Mouse (Mus musculus) olfactory bulb, adult 2 months (tissue): ENCODE measurements around the gene Sdhc. TPM values are rescaled to one million over a fixed set of nuclear protein-coding genes. Genes with fewer than 3 reads are reported as not detected.

Experiments used
- H3K27ac ChIP-seq: fragments of 200-500 bp; 2 replicates; pipeline ENCODE4 v1.5.1; 2012; ENCODE audit warnings: low read depth, low read length; ENCODE audit not compliant: insufficient read depth
- H3K4me1 ChIP-seq: fragments of 200-500 bp; 2 replicates; pipeline ENCODE4 v1.6.1; 2012; ENCODE audit warnings: low read length; ENCODE audit not compliant: control insufficient read depth, insufficient read depth
- H3K4me3 ChIP-seq: fragments of 200-500 bp; 2 replicates; pipeline ENCODE4 v1.5.1; 2012; ENCODE audit warnings: mild to moderate bottlenecking, low read depth, low read length, moderate library complexity; ENCODE audit not compliant: insufficient read depth
- CTCF ChIP-seq: fragments of 200-500 bp; IDR thresholded peaks from 2 replicates; pipeline ENCODE4 v1.5.1; 2012; ENCODE audit warnings: low read depth, mild to moderate bottlenecking, low read length, moderate library complexity; ENCODE audit not compliant: insufficient read depth
- POLR2A ChIP-seq: fragments of 200-500 bp; IDR thresholded peaks from 2 replicates; pipeline ENCODE4 v1.6.1; 2012; ENCODE audit warnings: mild to moderate bottlenecking, low read depth, low read length, moderate library complexity; ENCODE audit not compliant: insufficient read depth
- WGBS: fragments of 180-500 bp; shearing (Covaris S2); methylation state at CpG from one replicate; pipeline ENCODE4 v1.1.7; 2018; 5-methylcytosine and 5-hydroxymethylcytosine counted together
- polyA plus RNA-seq: library from polyadenylated mRNA; stranded (reverse); fragments of >200 nt; gene quantifications from 2 replicates; pipeline ENCODE4 v1.2.4, GENCODE M21; 2012; ENCODE audit warnings: low replicate concordance; ENCODE audit not compliant: missing spikeins, insufficient read depth, insufficient read length

The Sdhc gene
- polyA plus RNA-seq, 1 experiment, result not detected

GRCm38 (mm10) chr1:171110659-171111019, 39.8 kb downstream of the Sdhc start:
- Histone ChIP-seq H3K27ac (peak overlapping the region; percentile 94), H3K4me1 (peaks cover 7% of the 10 kb centered on the region), H3K4me3 (peak overlapping the region; percentile 82)
- WGBS, result 8% methylated on average over 15 of the region's 15 CpGs
- TF ChIP-seq POLR2A (no peak), CTCF (no peak)

GRCm38 (mm10) chr1:171109620-171110019, 40.8 kb downstream of the Sdhc start:
- WGBS, result 62% methylated on average over 9 of the region's 9 CpGs
- no peak for TF ChIP-seq POLR2A
- no peak for TF ChIP-seq CTCF
- Histone ChIP-seq H3K27ac (no peak overlapping the region), H3K4me1 (peaks cover 7% of the 10 kb centered on the region), H3K4me3 (no peak overlapping the region)

GRCm38 (mm10) chr1:171105226-171105625, 45.2 kb downstream of the Sdhc start:
- WGBS, result 74% methylated on average over 6 of the region's 6 CpGs

GRCm38 (mm10) chr1:171103179-171103840, 47.1 kb downstream of the Sdhc start:
- H3K27ac ChIP-seq, result no peak overlapping the region
- H3K4me1 ChIP-seq, result no peaks in the 10 kb centered on the region
- 15% methylated on average over 10 of the region's 10 CpGs for WGBS
- TF ChIP-seq CTCF (no peak), POLR2A (no peak)
- H3K4me3 ChIP-seq, result no peak overlapping the region

More at GRCm38 (mm10) chr1:171105226-171105625, 45.2 kb downstream of the Sdhc start:
- Histone ChIP-seq H3K27ac (no peak overlapping the region), H3K4me1 (no peaks in the 10 kb centered on the region), H3K4me3 (no peak overlapping the region)
- TF ChIP-seq CTCF, result no peak
- no peak for TF ChIP-seq POLR2A

- WGBS, result under 1% methylated on average over 35 of the region's 35 CpGs
- Histone ChIP-seq H3K4me1 (no peaks in the 10 kb centered on the region), H3K4me3 (peak overlapping the region; percentile 75), H3K27ac (no peak overlapping the region)
- TF ChIP-seq POLR2A (no peak), CTCF (no peak)
Observed at GRCm38 (mm10) chr1:171102547-171103177, 47.7 kb downstream of the Sdhc start.

GRCm38 (mm10) chr1:171101733-171102546, 48.5 kb downstream of the Sdhc start:
- WGBS, result 1% methylated on average over 40 of the region's 40 CpGs
- H3K27ac ChIP-seq, result no peak overlapping the region
- peak overlapping the region; percentile 75 for H3K4me3 ChIP-seq

DNA sequence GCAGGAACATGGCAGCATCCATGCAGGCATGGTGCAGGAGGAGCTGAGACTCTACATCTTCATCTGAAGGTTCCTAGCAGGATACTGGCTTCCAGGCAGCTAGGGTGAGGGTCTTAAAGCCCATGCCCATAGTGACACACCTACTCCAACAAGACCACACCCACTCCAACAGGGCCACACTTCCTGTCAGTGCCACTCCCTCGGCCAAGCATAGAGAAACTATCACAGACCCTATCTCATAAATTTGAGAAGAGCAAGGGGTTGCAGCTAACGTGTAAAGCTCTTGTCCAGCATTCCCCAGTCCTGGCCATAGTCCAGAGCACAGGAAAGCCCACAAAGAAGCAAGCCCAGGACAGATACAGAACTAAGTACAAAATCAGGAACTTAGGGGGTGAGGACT, 49.4 kb downstream of the Sdhc start:
- 62% methylated on average over 2 of the region's 2 CpGs for WGBS
- no peak overlapping the region for H3K27ac ChIP-seq
- 0 out of 2 replicates have a peak, but pooled peaks cover 4% of the 10 kb centered on the region for H3K4me1 ChIP-seq
- no peak for TF ChIP-seq CTCF
- no peak for TF ChIP-seq POLR2A
- no peak overlapping the region for H3K4me3 ChIP-seq

More at GRCm38 (mm10) chr1:171101733-171102546, 48.5 kb downstream of the Sdhc start:
- TF ChIP-seq POLR2A, result no peak
- TF ChIP-seq CTCF, result peak; percentile 44; the same call in 1 of the 2 replicates
- no peaks in the 10 kb centered on the region for H3K4me1 ChIP-seq

DNA sequence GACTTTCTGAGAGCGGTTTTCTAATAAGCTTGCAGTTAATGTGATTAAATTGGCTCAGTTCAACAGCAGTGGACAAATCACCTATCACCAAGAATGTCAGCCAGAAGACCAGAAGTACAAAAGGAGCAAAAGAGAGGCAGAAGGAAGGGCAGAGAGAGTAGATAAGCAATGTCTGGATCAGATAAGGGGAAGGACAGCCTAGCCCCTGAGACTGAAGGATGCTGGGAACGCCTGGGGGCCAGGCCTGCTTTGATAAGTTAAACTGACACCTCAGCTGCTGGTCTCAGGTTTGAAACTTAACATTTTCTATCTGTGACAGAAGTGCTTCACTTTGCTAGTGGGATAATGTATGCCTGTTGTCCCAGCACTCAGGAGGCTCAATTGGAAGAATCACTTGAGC, 52.8 kb downstream of the Sdhc start:
- Histone ChIP-seq H3K27ac (no peak overlapping the region), H3K4me3 (no peak overlapping the region), H3K4me1 (0 out of 2 replicates have a peak, but pooled peaks cover 4% of the 10 kb centered on the region)
- 84% methylated on average over 2 of the region's 2 CpGs for WGBS
- TF ChIP-seq CTCF, result no peak
- TF ChIP-seq POLR2A, result no peak

DNA sequence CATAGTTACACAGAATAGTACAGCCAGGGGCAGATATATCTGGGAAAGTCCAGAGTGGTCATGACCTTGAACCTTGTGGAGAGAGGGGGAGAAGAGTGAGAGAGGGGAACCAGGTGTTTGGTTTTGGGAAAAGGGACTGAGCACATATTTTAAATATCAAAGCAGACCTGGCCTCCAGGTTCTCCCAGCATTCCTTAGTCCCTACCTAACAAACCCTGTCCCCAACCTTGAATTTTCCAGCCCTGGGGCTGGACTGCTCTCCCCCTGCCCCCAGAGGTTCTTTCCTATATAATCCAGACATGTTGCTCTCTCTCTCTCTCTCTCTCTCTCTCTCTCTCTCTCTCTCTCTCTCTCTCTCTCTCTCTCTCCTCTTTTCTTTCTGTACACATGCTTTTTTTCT, 53.3 kb downstream of the Sdhc start:
- TF ChIP-seq POLR2A (no peak), CTCF (no peak)
- Histone ChIP-seq H3K27ac (no peak overlapping the region), H3K4me1 (0 out of 2 replicates have a peak, but pooled peaks cover 4% of the 10 kb centered on the region), H3K4me3 (no peak overlapping the region)
